ENCODE assay signal across 8 mouse cellular contexts in genomic region chr4:105100508-105101336, GRCm38 (mm10). TPM values are rescaled to one million over a fixed set of nuclear protein-coding genes. Genes with fewer than 3 reads are reported as not detected.
A peak's percentile ranks its signal among the peaks of the same experiment; 100 is the strongest.
DNase-seq lines count a peak whose midpoint lies in the region; ATAC-seq and TF ChIP-seq lines count a peak whose summit lies in the region.

No protein-coding gene starts in this region.

- TF ChIP-seq POLR2A in thymus, adult 2 months (IDR thresholded peaks at IDR 0.05; ENCODE audit: control insufficient read depth, extremely low read depth, insufficient read depth, low read length, poor library complexity) = no peak

- no peaks in the 10 kb centered on the region for H3K9me3 ChIP-seq in forebrain, embryonic 14.5 days (replicated peaks; ENCODE audit: control insufficient read depth, low read length)
- H3K9me3 ChIP-seq in forebrain, embryonic 12.5 days = no peaks in the 10 kb centered on the region
- H3K9me3 ChIP-seq in midbrain, embryonic 11.5 days (ENCODE audit: control insufficient read depth, low read length) = no peaks in the 10 kb centered on the region
- H3K9me3 ChIP-seq in midbrain, embryonic 13.5 days = no peaks in the 10 kb centered on the region

- no peaks in the 10 kb centered on the region for H3K36me3 ChIP-seq in forebrain, embryonic 14.5 days (ENCODE audit: control insufficient read depth, insufficient read depth, low read length)
- H3K36me3 ChIP-seq in forebrain, embryonic 12.5 days (replicated peaks) = no peaks in the 10 kb centered on the region
- H3K36me3 ChIP-seq in midbrain, embryonic 11.5 days (ENCODE audit: control insufficient read depth, insufficient read depth, low read length) = no peaks in the 10 kb centered on the region
- no peaks in the 10 kb centered on the region for H3K36me3 ChIP-seq in midbrain, embryonic 13.5 days
- H3K36me3 ChIP-seq in thymus, adult 2 months (ENCODE audit: control insufficient read depth, insufficient read depth, low read length) = no peaks in the 10 kb centered on the region

- H3K4me2 ChIP-seq in forebrain, embryonic 14.5 days (ENCODE audit: low read length) = no peak overlapping the region
- no peak overlapping the region for H3K4me2 ChIP-seq in forebrain, embryonic 12.5 days
- H3K4me2 ChIP-seq in midbrain, embryonic 11.5 days = no peak overlapping the region
- H3K4me2 ChIP-seq in midbrain, embryonic 13.5 days (replicated peaks) = no peak overlapping the region

- no peak overlapping the region for H3K27ac ChIP-seq in forebrain, embryonic 14.5 days (ENCODE audit: low read depth, low read length)
- no peak overlapping the region for H3K27ac ChIP-seq in forebrain, embryonic 12.5 days
- H3K27ac ChIP-seq in midbrain, embryonic 11.5 days (ENCODE audit: low read depth, low read length) = no peak overlapping the region
- no peak overlapping the region for H3K27ac ChIP-seq in midbrain, embryonic 13.5 days
- H3K27ac ChIP-seq in thymus, adult 2 months (ENCODE audit: control insufficient read depth, insufficient read depth, low read length) = no peak overlapping the region

- 23% methylated on average over 5 of the region's 5 CpGs for WGBS in forebrain, embryonic 14.5 days
- 39% methylated on average over 5 of the region's 5 CpGs for WGBS in forebrain, embryonic 12.5 days
- WGBS in midbrain, embryonic 11.5 days = 64% methylated on average over 5 of the region's 5 CpGs
- WGBS in midbrain, embryonic 13.5 days = 54% methylated on average over 5 of the region's 5 CpGs
- WGBS in thymus, adult 2 months = 76% methylated on average over 5 of the region's 5 CpGs

- no peak for TF ChIP-seq CTCF in thymus, adult 2 months (IDR thresholded peaks at IDR 0.05; ENCODE audit: borderline replicate concordance, control insufficient read depth, extremely low read depth, insufficient read depth, low read length, poor library complexity)

- no peaks in the 10 kb centered on the region for H3K27me3 ChIP-seq in forebrain, embryonic 14.5 days (replicated peaks; ENCODE audit: control insufficient read depth, insufficient read depth, low read length)
- no peaks in the 10 kb centered on the region for H3K27me3 ChIP-seq in forebrain, embryonic 12.5 days
- no peaks in the 10 kb centered on the region for H3K27me3 ChIP-seq in midbrain, embryonic 11.5 days (ENCODE audit: control insufficient read depth, insufficient read depth, low read length)
- H3K27me3 ChIP-seq in midbrain, embryonic 13.5 days = no peaks in the 10 kb centered on the region
- H3K27me3 ChIP-seq in thymus, adult 2 months (ENCODE audit: control insufficient read depth, insufficient read depth, low read length) = no peaks in the 10 kb centered on the region

- DNase-seq in forebrain, embryonic 14.5 days (ENCODE audit: low spot score) = peak; percentile 59
- peak; percentile 70 for DNase-seq in midbrain, embryonic 11.5 days (ENCODE audit: low spot score, missing footprints)
- peak; percentile 59 to 70 for DNase-seq in heart, adult 9 months (ENCODE audit: low spot score in 2 of 2)
- peak; percentile 60 for DNase-seq in skeletal muscle tissue, adult 2 months (ENCODE audit: low read depth, low spot score)
- DNase-seq in right cerebral cortex, postnatal 25 days = no peak
- no peak for DNase-seq in thymus, adult 2 months

- ATAC-seq in forebrain, embryonic 14.5 days = no peak
- ATAC-seq in forebrain, embryonic 12.5 days (ENCODE audit: low FRiP score) = no peak
- ATAC-seq in midbrain, embryonic 11.5 days (ENCODE audit: low FRiP score) = no peak
- ATAC-seq in midbrain, embryonic 13.5 days = no peak

- H3K4me1 ChIP-seq in forebrain, embryonic 14.5 days (ENCODE audit: control insufficient read depth, insufficient read depth, low read length) = peaks cover 4% of the 10 kb centered on the region
- 0 out of 2 replicates have a peak, but pooled peaks cover 2% of the 10 kb centered on the region for H3K4me1 ChIP-seq in forebrain, embryonic 12.5 days
- H3K4me1 ChIP-seq in midbrain, embryonic 11.5 days (ENCODE audit: control insufficient read depth, insufficient read depth, low read length) = no peaks in the 10 kb centered on the region
- H3K4me1 ChIP-seq in midbrain, embryonic 13.5 days (replicated peaks) = no peaks in the 10 kb centered on the region
- no peaks in the 10 kb centered on the region for H3K4me1 ChIP-seq in thymus, adult 2 months (replicated peaks; ENCODE audit: control insufficient read depth, insufficient read depth, low read length)

- H3K4me3 ChIP-seq in forebrain, embryonic 14.5 days (ENCODE audit: low read depth, low read length) = no peak overlapping the region
- no peak overlapping the region for H3K4me3 ChIP-seq in forebrain, embryonic 12.5 days (replicated peaks)
- no peak overlapping the region for H3K4me3 ChIP-seq in midbrain, embryonic 11.5 days (ENCODE audit: low read depth, low read length)
- no peak overlapping the region for H3K4me3 ChIP-seq in midbrain, embryonic 13.5 days (replicated peaks)
- no peak overlapping the region for H3K4me3 ChIP-seq in thymus, adult 2 months (ENCODE audit: control insufficient read depth, insufficient read depth, low read length)

- no peak overlapping the region for H3K9ac ChIP-seq in forebrain, embryonic 14.5 days (ENCODE audit: low read length)
- no peak overlapping the region for H3K9ac ChIP-seq in forebrain, embryonic 12.5 days
- no peak overlapping the region for H3K9ac ChIP-seq in midbrain, embryonic 11.5 days (ENCODE audit: low read length)
- no peak overlapping the region for H3K9ac ChIP-seq in midbrain, embryonic 13.5 days (replicated peaks)

RNA-seq across cellular contexts. Expression of gene Prkaa2, which starts 9.0 kb away (rescaled TPM):
- 9.8 and 12.8 TPM in 2 replicates for polyA plus RNA-seq in forebrain, embryonic 14.5 days (2014; fragmentation: Nextera tagmentation; extraction: Ambion mirVana)
- polyA plus RNA-seq in forebrain, embryonic 12.5 days (2016; fragmentation: Nextera tagmentation; extraction: Ambion mirVana) = 5.5 and 6.3 TPM in 2 replicates
- 3.7 and 4.4 TPM in 2 replicates for polyA plus RNA-seq in midbrain, embryonic 11.5 days (2014; fragmentation: Nextera tagmentation; extraction: Ambion mirVana)
- polyA plus RNA-seq in midbrain, embryonic 13.5 days (2015; fragmentation: Nextera tagmentation; extraction: Ambion mirVana) = 9.8 and 11.1 TPM in 2 replicates
- 0.89 and 1.7 TPM in 2 replicates for polyA plus RNA-seq in thymus, adult 2 months (2012; rRNA removed)

RNA-seq across cellular contexts. Expression of gene Plpp3, which starts 56.4 kb away (rescaled TPM):
- 48.6 and 50.8 TPM in 2 replicates for polyA plus RNA-seq in forebrain, embryonic 14.5 days (2014; fragmentation: Nextera tagmentation; extraction: Ambion mirVana)
- polyA plus RNA-seq in forebrain, embryonic 12.5 days (2016; fragmentation: Nextera tagmentation; extraction: Ambion mirVana) = 84.9 and 90.4 TPM in 2 replicates
- 46.3 and 47.0 TPM in 2 replicates for polyA plus RNA-seq in midbrain, embryonic 11.5 days (2014; fragmentation: Nextera tagmentation; extraction: Ambion mirVana)
- 58.5 TPM in 2 replicates for polyA plus RNA-seq in midbrain, embryonic 13.5 days (2015; fragmentation: Nextera tagmentation; extraction: Ambion mirVana)
- 20.1 and 23.3 TPM in 2 replicates for polyA plus RNA-seq in thymus, adult 2 months (2012; rRNA removed)

Comparison
In these comparisons a context has a peak if more than half of its experiments do, and no peak if none do; other contexts are left out.
1. DNase-seq: peak in forebrain, embryonic 14.5 days (single experiment), midbrain, embryonic 11.5 days (single experiment), heart, adult 9 months (2 of 2) and skeletal muscle tissue, adult 2 months (single experiment); none in right cerebral cortex, postnatal 25 days (single experiment) and thymus, adult 2 months (single experiment).